Mouse (Mus musculus) Patski (cell line): ENCODE measurements around the gene Onecut3. TPM values are rescaled to one million over a fixed set of nuclear protein-coding genes. Genes with fewer than 3 reads are reported as not detected.

ENCODE experiments used
- ATAC-seq: fragments of 100-300 bp; one replicate; pipeline ENCODE4 v1.8.0; 2021
- CTCF ChIA-PET: fragments of 350-600 bp; sonication (Branson Sonifier 250); formaldehyde crosslinking; loops from one replicate; lab custom pipeline; 2022; ENCODE audit warnings: inconsistent platforms; lab: Charles Lee
- POLR2A ChIA-PET: fragments of 350-600 bp; sonication (Branson Sonifier 250); formaldehyde crosslinking; loops from one replicate; lab custom pipeline; 2022; ENCODE audit warnings: antibody characterized with exemption, inconsistent platforms; lab: Charles Lee
- DNase-seq: peaks from one replicate; pipeline ENCODE4 v3.0.0-alpha.2; 2011; ENCODE audit warnings: low read depth, low spot score
- H3K27me3 ChIP-seq: fragments of 371-371 bp; one replicate; pipeline ENCODE4 v1.5.1; 2021
- CTCF ChIP-seq: fragments of 100-300 bp; IDR thresholded peaks from one replicate; pipeline ENCODE4 v1.5.1; 2021
- in situ Hi-C: fragments of 300-500 bp; cut with MboI; formaldehyde crosslinking; loops from 3 replicates; pipeline ENCODE4 v1.11.1; 2018; ENCODE audit warnings: low pct_unique_long_range_greater_than_20kb, mixed read lengths
- polyA plus RNA-seq: library from polyadenylated mRNA; unstranded; gene quantifications from one replicate; pipeline ENCODE4 v1.2.3, GENCODE M21; 2021

Onecut3 gene
- polyA plus RNA-seq, 1 experiment from 2014 or later = not detected

DNA sequence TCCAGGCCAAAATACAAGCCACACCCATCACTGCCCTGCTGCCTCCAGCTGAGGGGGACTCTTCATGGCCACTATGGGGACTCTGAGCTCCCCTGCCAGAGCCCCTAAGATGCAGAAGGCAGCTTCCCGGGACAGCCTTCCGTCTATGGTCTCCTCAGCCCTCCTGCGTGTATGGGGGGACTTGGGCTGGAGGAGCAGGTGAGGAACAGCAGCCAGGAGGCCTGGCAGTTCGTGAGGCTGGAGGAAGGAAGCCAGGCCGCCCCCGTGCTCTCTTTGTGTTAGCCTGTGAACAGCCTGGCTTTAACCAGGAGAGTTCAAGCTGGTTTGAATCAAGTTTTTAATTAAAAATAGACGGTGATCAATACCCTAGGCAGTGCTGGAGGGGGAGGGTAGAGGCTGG is 7.7 kb downstream of the Onecut3 start:
- DNase-seq (no peak), ATAC-seq (no peak)
- in situ Hi-C loops = loop anchor here (25.0 kb wide), 1 partner anchor 140 kb away; the partner anchor contains the start of gene Plk5
- H3K27me3 ChIP-seq = peaks cover 38% of the 10 kb centered on the region
- ChIA-PET POLR2A (no interaction called here), CTCF (no interaction called here)
- TF ChIP-seq CTCF = no peak

DNA sequence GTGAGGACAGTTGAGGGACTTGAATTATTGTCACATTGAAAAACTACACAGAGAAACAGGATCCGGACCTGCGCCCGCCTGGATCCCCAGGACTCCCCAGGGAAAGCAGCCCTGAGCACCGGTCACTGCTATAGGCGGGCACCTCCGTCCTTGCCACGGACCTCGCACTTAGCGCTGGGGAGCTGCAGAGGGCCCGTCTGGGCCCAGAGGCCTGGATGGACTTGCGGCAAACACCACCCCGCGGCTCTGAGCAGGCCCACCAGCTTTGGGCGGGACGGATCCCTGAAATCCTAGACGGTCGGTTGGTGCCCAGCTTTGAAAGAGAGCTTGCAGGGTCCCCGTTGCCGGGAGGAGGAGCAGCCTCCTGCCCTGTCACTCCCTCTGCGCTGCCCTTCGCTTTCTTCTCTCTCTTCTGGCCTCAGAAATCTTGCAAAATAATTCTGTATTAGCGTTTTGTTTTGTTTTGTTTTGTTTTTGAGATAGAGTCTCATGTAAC is 8.2 kb downstream of the Onecut3 start:
- ATAC-seq (no peak), DNase-seq (no peak)
- in situ Hi-C loops = loop anchor here (25.0 kb wide), 1 partner anchor 141 kb away; the partner anchor contains the start of gene Plk5
- H3K27me3 ChIP-seq = peaks cover 35% of the 10 kb centered on the region
- POLR2A ChIA-PET = interaction anchor here (0.7 kb wide), 1 partner anchor 178 kb away, joined by 3 read pairs; no protein-coding TSS in a partner anchor
- TF ChIP-seq CTCF = no peak
- CTCF ChIA-PET = interaction anchor here (1.2 kb wide), 1 partner anchor 56 kb away, joined by 4 read pairs; no protein-coding TSS in a partner anchor

DNA sequence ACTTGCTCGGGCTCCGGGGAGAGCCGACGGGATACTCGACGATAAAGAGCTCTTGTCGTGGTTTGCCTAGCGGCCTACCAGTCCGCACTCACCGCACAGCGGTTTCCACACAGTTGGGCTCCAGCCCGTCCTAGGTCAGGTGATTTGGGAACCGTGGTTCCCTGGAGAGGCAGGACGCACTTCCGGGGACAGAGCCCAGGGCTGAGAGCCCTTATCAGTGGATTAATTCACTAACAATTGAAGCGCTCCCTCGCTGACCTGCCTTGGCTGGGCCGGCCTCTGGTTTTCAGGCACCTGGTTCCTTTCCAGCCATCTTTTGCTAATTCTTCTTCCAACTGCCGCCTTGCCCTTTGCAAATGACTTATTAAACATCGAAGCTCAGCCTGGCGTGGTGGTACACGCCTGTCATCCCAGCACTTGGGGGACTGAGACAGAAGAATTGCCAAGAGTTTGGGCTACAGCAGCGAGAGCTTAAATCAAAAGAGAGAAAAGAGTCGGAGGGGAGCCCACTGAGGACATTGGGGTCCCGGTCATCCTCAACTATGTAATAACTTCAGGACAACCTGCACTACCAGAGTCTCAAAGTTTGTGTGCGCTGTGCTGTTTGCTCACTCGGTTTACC is 9.1 kb downstream of the Onecut3 start:
- ATAC-seq (no peak), DNase-seq (no peak)
- CTCF ChIA-PET = interaction anchor here (1.2 kb wide), 1 partner anchor 57 kb away, joined by 4 read pairs; no protein-coding TSS in a partner anchor
- POLR2A ChIA-PET = no interaction called here
- in situ Hi-C loops = loop anchor here (25.0 kb wide), 1 partner anchor 141 kb away; the partner anchor contains the start of gene Plk5
- no peak for TF ChIP-seq CTCF
- peaks cover 29% of the 10 kb centered on the region for H3K27me3 ChIP-seq

DNA sequence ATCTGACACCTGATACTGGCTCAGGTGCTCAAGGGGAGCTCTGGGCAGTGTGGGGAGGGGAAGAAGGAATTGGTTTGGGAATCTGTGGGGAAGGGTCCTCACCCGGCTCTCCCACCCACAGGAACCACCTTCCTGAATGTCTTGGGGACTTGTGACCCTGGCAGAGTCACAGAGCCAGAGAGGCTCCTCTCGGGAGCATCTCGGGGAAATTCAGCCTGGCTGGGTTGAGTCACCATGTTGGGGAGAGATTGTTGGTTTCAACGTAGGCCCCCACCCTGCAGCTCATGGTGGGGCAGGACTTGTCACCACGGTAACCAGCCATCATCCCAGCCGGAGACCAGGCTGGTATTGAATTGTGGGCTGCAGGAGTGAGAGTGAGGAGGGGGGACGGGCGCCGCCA is 10.1 kb downstream of the Onecut3 start:
- ChIA-PET POLR2A (no interaction called here), CTCF (interaction anchor here (2.2 kb wide), 1 partner anchor 57 kb away, joined by 13 read pairs; the partner anchor contains the start of gene Rexo1)
- ATAC-seq (no peak), DNase-seq (no peak)
- no peak for TF ChIP-seq CTCF
- peaks cover 23% of the 10 kb centered on the region for H3K27me3 ChIP-seq
- in situ Hi-C loops = loop anchor here (5.0 to 25.0 kb wide), 2 partner anchors 57 to 142 kb away; partner anchors contain the start of gene Plk5

DNA sequence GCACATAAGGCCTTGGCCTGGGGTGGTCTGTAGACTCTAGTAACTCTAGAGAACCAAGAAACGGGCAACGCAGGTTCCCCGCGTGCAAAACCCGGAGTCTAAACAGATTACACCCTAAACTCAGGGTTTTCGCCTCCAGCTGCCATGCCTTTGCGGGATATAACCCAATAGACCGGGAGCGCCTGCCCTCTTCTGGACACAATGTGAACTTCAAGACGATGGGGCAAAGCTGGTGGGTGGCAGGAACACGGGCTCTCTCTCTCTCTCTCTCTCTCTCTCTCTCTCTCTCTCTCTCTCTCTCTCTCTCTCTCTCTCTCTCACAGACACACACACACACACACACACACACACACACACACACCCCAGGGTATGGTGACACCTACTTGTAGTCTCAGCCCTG is 11.6 kb downstream of the Onecut3 start:
- in situ Hi-C loops = loop anchor here (5.0 to 25.0 kb wide), 2 partner anchors 59 to 144 kb away; partner anchors contain the start of gene Plk5
- DNase-seq = no peak
- ChIA-PET CTCF (interaction anchor here (0.8 to 2.2 kb wide), 13 partner anchors 18 to 123 kb away, joined by 3 to 16 read pairs (median 4); partner anchors contain the start of gene Rexo1), POLR2A (interaction anchor here (0.7 to 0.9 kb wide), 3 partner anchors 30 to 195 kb away, joined by 3 to 6 read pairs (median 3); no protein-coding TSS in a partner anchor)
- peaks cover 19% of the 10 kb centered on the region for H3K27me3 ChIP-seq
- ATAC-seq = no peak
- no peak for TF ChIP-seq CTCF

DNA sequence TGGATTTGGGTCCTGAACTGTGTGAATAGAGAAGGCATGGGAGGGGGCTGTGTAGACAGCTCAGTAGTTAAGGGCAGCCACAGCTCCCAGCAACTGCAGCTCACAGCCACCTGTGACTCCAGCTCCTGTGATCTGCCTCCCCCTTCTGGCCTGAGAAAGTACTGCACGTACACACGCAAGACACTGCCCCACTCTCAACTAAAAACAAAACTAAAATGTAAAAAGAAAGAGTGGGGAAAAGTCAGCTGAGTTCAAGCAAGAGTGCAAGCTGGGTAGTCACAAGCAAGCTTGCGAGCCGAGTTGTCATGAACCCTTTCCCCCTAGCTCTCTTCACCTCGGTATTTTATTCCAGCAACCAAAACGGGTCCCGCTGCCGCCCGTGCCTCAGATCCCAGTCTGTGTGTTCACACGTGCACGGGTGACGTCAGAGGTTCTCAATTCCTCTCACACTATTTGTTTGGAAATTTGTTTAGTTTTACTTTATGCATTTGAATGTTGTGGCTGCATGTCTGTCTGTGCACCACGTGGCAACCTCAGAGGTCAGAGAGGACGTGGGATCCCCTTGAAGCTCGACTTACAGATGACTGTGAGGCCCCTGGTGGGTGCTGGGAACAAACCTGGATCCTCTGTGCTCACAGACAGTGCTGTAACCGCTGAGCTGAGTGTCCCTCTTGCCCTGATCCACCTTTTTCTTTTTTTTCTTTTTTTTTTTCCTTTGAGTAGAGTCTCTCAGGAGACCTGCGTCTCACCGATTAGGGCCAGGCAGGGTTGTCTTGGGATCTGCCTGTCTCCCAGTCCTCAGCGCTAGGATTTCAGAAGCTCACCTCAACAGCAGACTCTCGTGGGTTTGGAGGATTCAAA is 15.0 kb downstream of the Onecut3 start:
- POLR2A ChIA-PET = interaction anchor here (0.7 to 1.5 kb wide), 3 partner anchors 10 to 63 kb away, joined by 3 to 4 read pairs (median 4); no protein-coding TSS in a partner anchor
- ATAC-seq = peak; percentile 33
- CTCF ChIA-PET = interaction anchor here (0.6 to 2.3 kb wide), 23 partner anchors 9 to 159 kb away, joined by 3 to 16 read pairs (median 5); partner anchors contain the start of gene Rexo1
- peak; percentile 93 for TF ChIP-seq CTCF
- DNase-seq = peak; percentile 24
- H3K27me3 ChIP-seq = peaks cover 8% of the 10 kb centered on the region
- in situ Hi-C loops = loop anchor here (5.0 to 25.0 kb wide), 3 partner anchors 43 to 147 kb away; partner anchors contain the start of gene Plk5

DNA sequence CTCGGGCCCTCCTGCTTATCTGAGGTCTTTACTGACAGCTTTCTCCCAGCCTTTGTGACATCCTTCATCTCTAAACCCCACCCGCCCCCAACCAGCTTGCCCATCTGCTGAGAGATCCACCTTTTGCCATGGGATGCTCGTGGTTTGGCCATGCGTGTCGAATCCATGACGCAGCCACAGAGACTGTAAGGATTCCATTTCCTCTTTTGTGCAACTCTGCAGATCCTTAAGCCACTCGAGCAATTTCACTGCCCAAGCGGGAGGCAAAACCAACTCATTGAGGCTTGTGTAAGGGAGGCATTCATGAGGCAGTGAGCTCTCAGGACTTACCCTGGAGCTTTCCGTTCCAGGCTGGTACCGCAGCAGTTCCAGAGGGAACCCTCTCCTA is 15.6 kb downstream of the Onecut3 start:
- peaks cover 8% of the 10 kb centered on the region for H3K27me3 ChIP-seq
- DNase-seq (peak; percentile 27), ATAC-seq (peak; percentile 66)
- ChIA-PET POLR2A (interaction anchor here (1.5 kb wide), 1 partner anchor 28 kb away, joined by 4 read pairs; no protein-coding TSS in a partner anchor), CTCF (interaction anchor here (1.5 to 2.3 kb wide), 14 partner anchors 9 to 159 kb away, joined by 3 to 16 read pairs (median 7); partner anchors contain the start of gene Rexo1)
- TF ChIP-seq CTCF = no peak
- in situ Hi-C loops = loop anchor here (5.0 to 25.0 kb wide), 2 partner anchors 42 to 148 kb away; partner anchors contain the start of gene Plk5

DNA sequence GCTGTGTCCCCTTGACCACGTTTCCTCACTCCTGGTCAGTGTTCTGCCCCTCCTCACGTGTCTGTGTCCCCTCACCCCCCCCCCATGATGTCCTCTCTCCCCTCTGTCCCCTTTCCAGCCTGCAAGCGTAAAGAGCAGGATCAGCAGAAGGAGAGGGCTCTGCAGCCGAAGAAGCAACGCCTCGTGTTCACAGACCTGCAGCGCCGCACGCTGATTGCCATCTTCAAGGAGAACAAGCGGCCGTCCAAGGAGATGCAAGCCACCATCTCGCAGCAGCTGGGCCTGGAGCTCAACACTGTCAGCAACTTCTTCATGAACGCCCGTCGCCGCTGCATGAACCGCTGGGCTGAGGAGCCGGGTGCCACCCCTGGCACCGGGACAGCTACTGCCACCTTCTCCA is 19.1 kb downstream of the Onecut3 start:
- no peak for DNase-seq
- in situ Hi-C loops = loop anchor here (5.0 to 25.0 kb wide), 2 partner anchors 39 to 151 kb away; partner anchors contain the start of gene Plk5
- peaks cover 4% of the 10 kb centered on the region for H3K27me3 ChIP-seq
- ChIA-PET POLR2A (no interaction called here), CTCF (no interaction called here)
- no peak for TF ChIP-seq CTCF
- ATAC-seq = no peak

DNA sequence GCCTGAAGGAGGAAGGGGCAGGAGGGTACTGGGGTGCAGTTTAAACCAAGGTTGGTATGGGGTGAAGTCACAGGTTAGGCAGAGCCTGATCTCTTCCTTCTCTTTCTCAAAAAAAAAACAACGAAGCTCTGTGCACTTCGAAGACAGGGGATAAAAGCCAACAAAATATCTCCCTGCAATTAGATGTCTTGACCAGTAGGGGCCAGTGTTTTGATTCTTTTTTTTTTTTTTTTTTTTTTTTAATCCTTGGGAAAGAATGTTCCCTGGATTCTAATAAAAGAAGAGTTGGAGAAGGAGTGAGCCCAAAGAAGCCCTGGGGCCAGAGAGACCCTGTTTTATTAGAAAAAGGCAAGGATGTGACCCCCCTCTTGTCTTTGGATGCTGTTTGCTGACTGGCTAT is 24.7 kb downstream of the Onecut3 start:
- in situ Hi-C loops = loop anchor here (25.0 kb wide), 1 partner anchor 157 kb away; the partner anchor contains the start of gene Plk5

More for the DNA sequence above, 24.7 kb downstream of the Onecut3 start:
- ATAC-seq = no peak
- ChIA-PET CTCF (interaction anchor here (1.3 to 1.9 kb wide), 2 partner anchors 9 to 12 kb away, joined by 4 to 8 read pairs; no protein-coding TSS in a partner anchor), POLR2A (interaction anchor here (0.6 kb wide), 1 partner anchor 10 kb away, joined by 3 read pairs; no protein-coding TSS in a partner anchor)
- DNase-seq = no peak
- no peak for TF ChIP-seq CTCF
- no peaks in the 10 kb centered on the region for H3K27me3 ChIP-seq
